Mouse (Mus musculus) intestine, embryonic 14.5 days (tissue): ENCODE results near the gene Il6ra. TPM values are rescaled to one million over a fixed set of nuclear protein-coding genes. Genes with fewer than 3 reads are reported as not detected.

Source experiments
- ATAC-seq: fragments of 200-750 bp; cut with Nextera tagmentation; replicated peaks from 2 replicates; pipeline ENCODE4 v1.8.0; 2017; ENCODE audit warnings: low read depth, moderate number of reproducible peaks, moderate TSS enrichment, moderate library complexity; ENCODE audit not compliant: low FRiP score, low TSS enrichment
- DNase-seq: peaks from one replicate; pipeline ENCODE4 v3.0.0-alpha.2; 2018; ENCODE audit warnings: low spot score
- H3K27ac ChIP-seq: fragments of 300-500 bp; sonication (generic); 2 replicates; pipeline ENCODE4 v1.5.1; 2014; ENCODE audit warnings: low read depth, mild to moderate bottlenecking, control low read depth
- H3K27me3 ChIP-seq: fragments of 300-500 bp; sonication (generic); replicated peaks from 2 replicates; pipeline ENCODE4 v1.6.1; 2014; ENCODE audit warnings: low read length, control low read depth; ENCODE audit not compliant: control insufficient read depth, insufficient read depth
- H3K36me3 ChIP-seq: fragments of 300-500 bp; sonication (generic); 2 replicates; pipeline ENCODE4 v1.6.1; 2014; ENCODE audit warnings: low read length, control low read depth; ENCODE audit not compliant: control insufficient read depth, insufficient read depth
- H3K4me1 ChIP-seq: fragments of 300-500 bp; sonication (generic); replicated peaks from 2 replicates; pipeline ENCODE4 v1.6.1; 2014; ENCODE audit warnings: low read length, control low read depth, mixed read lengths; ENCODE audit not compliant: control insufficient read depth, insufficient read depth
- H3K4me2 ChIP-seq: fragments of 300-500 bp; sonication (generic); 2 replicates; pipeline ENCODE4 v1.6.1; 2014; ENCODE audit warnings: low read length
- H3K4me3 ChIP-seq: fragments of 300-500 bp; sonication (generic); 2 replicates; pipeline ENCODE4 v1.5.1; 2014; ENCODE audit warnings: low read depth, low read length, control low read depth, mixed read lengths
- H3K9ac ChIP-seq: fragments of 300-500 bp; sonication (generic); 2 replicates; pipeline ENCODE4 v1.6.1; 2014; ENCODE audit warnings: mild to moderate bottlenecking, low read length
- H3K9me3 ChIP-seq: fragments of 300-500 bp; sonication (generic); 2 replicates; pipeline ENCODE4 v1.6.1; 2016; ENCODE audit warnings: low read length, control low read depth; ENCODE audit not compliant: control insufficient read depth
- WGBS: fragments of 180-500 bp; shearing (Covaris S2); extraction: QIAGEN DNeasy Blood & Tissue Kit; methylation state at CpG from one replicate; pipeline ENCODE4 v1.1.7; 2014; 5-methylcytosine and 5-hydroxymethylcytosine counted together
- polyA plus RNA-seq: library from polyadenylated mRNA; unstranded; fragments of >200 nt; fragmentation: Nextera tagmentation; extraction: Ambion mirVana; gene quantifications from 2 replicates; pipeline ENCODE4 v1.2.1, GENCODE M21; 2014

Gene Il6ra
- polyA plus RNA-seq, 1 experiment from 2014 or later: 1.6 TPM

DNA sequence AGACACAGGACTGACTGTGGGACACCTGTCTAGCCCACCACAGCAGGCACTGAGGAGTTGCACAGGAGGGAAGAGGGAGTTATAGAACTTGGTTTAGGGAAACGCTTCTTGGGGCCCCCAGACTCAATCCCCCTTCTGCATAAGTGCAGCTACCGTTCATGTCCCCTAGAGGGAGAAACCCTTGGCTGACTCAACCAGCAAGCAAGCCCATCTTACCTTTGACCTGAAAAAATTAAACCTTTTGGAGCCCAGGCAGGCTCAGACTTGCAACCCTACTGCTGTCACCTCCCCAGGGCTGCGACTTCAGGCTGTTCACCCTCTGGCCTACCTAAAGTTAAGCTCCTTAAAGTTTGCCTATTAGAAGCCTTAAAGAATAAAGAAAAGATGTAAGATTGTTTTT lies 4.4 kb upstream of the Il6ra start:
- no peaks in the 10 kb centered on the region; the same call in 1 of the 2 replicates for H3K4me1 ChIP-seq

DNA sequence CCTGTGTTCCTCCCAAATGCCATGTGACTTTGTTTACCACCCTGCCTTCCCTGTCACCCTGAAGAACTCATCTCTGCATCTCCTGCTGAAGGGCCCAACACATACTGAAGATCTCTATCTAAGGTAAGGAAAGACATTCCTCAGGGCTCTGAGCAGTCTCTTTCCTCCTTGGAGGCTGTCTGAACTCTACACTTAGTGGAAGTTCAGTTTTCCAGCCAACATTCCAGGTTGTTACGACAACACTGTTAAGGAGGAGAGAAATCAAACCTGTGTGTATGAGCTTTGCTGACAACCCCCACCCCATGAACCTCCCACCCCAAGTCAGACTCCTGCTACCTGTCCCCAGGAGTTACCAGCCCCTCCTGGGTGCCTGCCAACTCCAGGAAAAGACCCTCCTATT lies 3.6 kb upstream of the Il6ra start:
- DNase-seq (no peak), ATAC-seq (no peak)
- H3K36me3 ChIP-seq: no peaks in the 10 kb centered on the region
- no peak overlapping the region for H3K27ac ChIP-seq
- H3K4me2 ChIP-seq: no peak overlapping the region
- 84% methylated on average over 1 of the region's 1 CpGs for WGBS
- H3K27me3 ChIP-seq: peaks cover 15% of the 10 kb centered on the region
- no peaks in the 10 kb centered on the region for H3K9me3 ChIP-seq
- H3K4me3 ChIP-seq: no peak overlapping the region
- H3K4me1 ChIP-seq: no peaks in the 10 kb centered on the region; the same call in 1 of the 2 replicates
- no peak overlapping the region for H3K9ac ChIP-seq

More for the DNA sequence above, 4.4 kb upstream of the Il6ra start:
- H3K27ac ChIP-seq: no peak overlapping the region
- no peak overlapping the region for H3K9ac ChIP-seq
- 66% methylated on average over 3 of the region's 3 CpGs for WGBS
- no peaks in the 10 kb centered on the region for H3K36me3 ChIP-seq
- DNase-seq (no peak), ATAC-seq (no peak)
- peaks cover 15% of the 10 kb centered on the region for H3K27me3 ChIP-seq
- H3K4me3 ChIP-seq: no peak overlapping the region
- no peaks in the 10 kb centered on the region for H3K9me3 ChIP-seq
- H3K4me2 ChIP-seq: no peak overlapping the region

DNA sequence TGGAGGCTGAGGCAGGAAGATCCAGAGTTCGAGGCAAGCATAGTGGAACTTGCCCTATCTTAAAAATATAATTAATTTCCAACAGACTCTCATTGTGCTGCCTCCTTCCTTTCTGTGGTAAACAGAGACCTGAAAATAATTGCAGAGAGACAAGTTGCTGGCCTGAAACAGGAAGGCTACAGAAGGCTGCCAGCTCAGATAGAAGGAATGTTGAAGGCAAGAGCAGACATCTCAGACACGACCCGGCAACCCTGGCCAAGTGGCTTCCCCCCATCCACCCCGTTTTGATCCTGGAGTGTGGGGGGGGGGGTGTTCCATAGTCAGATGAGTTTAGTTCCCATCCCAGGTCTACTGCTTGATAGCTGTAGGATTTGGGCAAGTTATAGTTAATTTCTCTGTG lies 1.7 kb upstream of the Il6ra start:
- ATAC-seq (no peak), DNase-seq (no peak)
- H3K9ac ChIP-seq: no peak overlapping the region
- no peak overlapping the region for H3K4me3 ChIP-seq
- H3K9me3 ChIP-seq: no peaks in the 10 kb centered on the region
- no peaks in the 10 kb centered on the region; the same call in 1 of the 2 replicates for H3K4me1 ChIP-seq
- H3K36me3 ChIP-seq: no peaks in the 10 kb centered on the region
- H3K27me3 ChIP-seq: peaks cover 15% of the 10 kb centered on the region
- H3K4me2 ChIP-seq: no peak overlapping the region
- 77% methylated on average over 4 of the region's 4 CpGs for WGBS
- H3K27ac ChIP-seq: no peak overlapping the region

DNA sequence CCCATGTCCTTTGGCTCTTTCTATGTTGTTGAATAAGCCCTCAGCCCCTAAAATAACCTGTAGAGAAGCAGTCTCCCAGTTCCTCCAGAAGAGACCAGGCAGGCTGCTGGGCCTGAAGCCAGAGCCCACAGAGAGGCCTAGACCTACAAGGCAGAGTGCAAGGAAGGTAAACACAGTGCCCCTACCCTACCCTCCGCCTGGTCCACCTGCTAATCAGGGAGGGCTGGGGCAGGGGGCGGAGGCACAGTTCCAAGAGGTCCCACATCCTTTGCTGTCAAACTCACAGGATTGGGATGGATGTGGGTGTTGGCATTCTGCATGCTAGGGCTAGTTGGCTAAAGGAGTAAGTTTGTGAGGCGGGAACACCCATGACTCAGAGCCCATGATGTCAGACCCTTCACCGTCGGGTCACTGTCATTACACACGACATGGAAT lies 871 bp downstream of the Il6ra start:
- H3K36me3 ChIP-seq: no peaks in the 10 kb centered on the region
- H3K4me2 ChIP-seq: peak overlapping the region; percentile 80
- ATAC-seq (0 out of 2 replicates have a peak, but pooled peaks have one; percentile 25), DNase-seq (no peak)
- WGBS: 37% methylated on average over 6 of the region's 6 CpGs
- peaks cover 2% of the 10 kb centered on the region; the same call in 1 of the 2 replicates for H3K4me1 ChIP-seq
- H3K9ac ChIP-seq: no peak overlapping the region
- H3K27ac ChIP-seq: no peak overlapping the region
- H3K4me3 ChIP-seq: peak overlapping the region; percentile 49; the same call in 1 of the 2 replicates
- H3K9me3 ChIP-seq: no peaks in the 10 kb centered on the region
- peaks cover 15% of the 10 kb centered on the region for H3K27me3 ChIP-seq

DNA sequence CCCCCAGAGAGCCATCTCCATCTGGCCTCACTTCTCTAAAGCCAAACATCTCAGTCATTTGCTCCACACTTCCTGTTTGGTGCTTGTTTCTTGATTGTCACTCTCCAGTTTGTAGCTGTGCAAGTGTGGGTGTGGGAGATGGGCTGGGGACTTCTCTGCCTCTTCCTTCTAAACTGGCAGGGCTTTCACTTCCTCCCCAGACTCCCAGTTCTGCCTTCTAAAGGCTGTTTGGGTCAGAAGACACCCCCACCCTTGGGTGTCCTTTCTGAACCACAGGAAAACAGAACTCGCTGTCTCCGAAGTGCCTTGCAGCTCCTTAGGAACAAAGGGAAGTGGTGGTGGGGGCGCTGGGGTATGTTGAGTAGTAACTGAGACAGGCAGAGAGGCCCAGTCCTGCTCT lies 1.8 kb downstream of the Il6ra start:
- ATAC-seq (no peak), DNase-seq (no peak)
- no peaks in the 10 kb centered on the region for H3K9me3 ChIP-seq
- WGBS: 80% methylated on average over 3 of the region's 3 CpGs
- H3K9ac ChIP-seq: no peak overlapping the region
- no peaks in the 10 kb centered on the region for H3K36me3 ChIP-seq
- peaks cover 15% of the 10 kb centered on the region for H3K27me3 ChIP-seq
- H3K27ac ChIP-seq: no peak overlapping the region
- H3K4me3 ChIP-seq: no peak overlapping the region
- no peak overlapping the region for H3K4me2 ChIP-seq
- H3K4me1 ChIP-seq: peaks cover 2% of the 10 kb centered on the region; the same call in 1 of the 2 replicates

DNA sequence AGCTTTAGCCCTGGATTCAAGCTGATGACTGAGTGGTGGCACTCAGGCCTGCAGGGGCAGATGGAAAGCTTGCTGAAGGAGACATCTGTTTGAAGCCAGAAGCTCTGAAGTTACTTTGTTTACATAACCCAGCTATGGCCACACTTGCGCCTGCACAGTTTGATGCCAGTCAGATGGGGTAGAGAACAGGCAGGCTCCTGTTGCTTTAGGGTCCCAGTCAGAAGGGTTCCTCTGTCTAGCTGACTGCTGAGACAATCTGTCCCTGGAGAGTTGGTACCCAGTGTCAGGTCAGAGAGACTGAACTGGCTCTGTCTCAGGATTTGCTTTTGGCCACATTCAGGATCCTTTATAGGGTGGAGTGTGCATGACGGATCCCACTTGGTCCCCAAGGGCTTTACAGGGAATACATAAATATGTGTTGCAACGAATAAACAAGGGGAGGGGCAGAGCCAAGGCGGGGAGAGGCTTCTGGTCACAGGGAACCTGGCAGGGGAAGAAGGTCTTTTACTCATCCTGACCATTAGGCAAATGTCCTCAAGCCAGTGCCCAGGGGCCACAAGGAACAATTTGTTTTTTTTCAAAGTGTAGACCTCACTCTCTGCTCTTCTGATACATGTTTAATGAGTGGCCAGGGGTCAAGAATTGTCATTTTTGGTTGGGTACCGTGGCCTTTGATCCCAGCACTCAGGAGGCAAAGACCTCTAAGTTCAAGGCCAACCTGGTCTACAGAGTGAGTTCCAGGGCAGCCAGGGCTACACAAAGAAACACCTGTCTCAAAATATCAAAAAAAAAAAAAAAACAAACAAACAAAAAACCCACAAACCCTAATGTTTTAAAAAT lies 3.1 kb downstream of the Il6ra start:
- no peak overlapping the region for H3K4me2 ChIP-seq
- no peaks in the 10 kb centered on the region for H3K36me3 ChIP-seq
- H3K4me1 ChIP-seq: peaks cover 2% of the 10 kb centered on the region; the same call in 1 of the 2 replicates
- no peak overlapping the region for H3K4me3 ChIP-seq
- H3K9me3 ChIP-seq: no peaks in the 10 kb centered on the region
- H3K27me3 ChIP-seq: peaks cover 11% of the 10 kb centered on the region
- no peak overlapping the region for H3K9ac ChIP-seq
- ATAC-seq (no peak), DNase-seq (no peak)
- H3K27ac ChIP-seq: no peak overlapping the region
- 46% methylated on average over 5 of the region's 5 CpGs for WGBS

DNA sequence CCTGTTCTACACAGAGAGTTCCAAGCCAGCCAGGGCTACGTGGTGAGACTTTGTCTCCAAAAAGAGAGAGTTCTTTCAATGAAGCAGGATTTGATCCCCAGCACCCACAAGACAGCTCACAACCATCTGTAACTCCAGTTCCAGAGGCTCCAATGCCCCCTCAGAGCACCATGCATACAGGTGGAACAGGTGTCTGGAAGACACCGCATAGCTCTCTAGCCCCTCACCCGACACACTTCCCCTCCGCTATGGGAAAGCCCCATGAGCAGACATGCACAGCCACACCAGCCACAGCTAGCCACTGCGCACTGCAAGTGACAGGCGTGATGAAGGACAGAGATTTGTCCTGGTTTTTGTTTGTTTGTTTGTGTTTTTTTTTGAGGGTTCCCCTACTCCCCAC lies 4.2 kb downstream of the Il6ra start:
- Histone ChIP-seq H3K27ac (no peak overlapping the region), H3K4me3 (no peak overlapping the region), H3K4me2 (no peak overlapping the region), H3K36me3 (no peaks in the 10 kb centered on the region), H3K9me3 (no peaks in the 10 kb centered on the region), H3K27me3 (peaks cover 4% of the 10 kb centered on the region), H3K9ac (no peak overlapping the region), H3K4me1 (peaks cover 2% of the 10 kb centered on the region; the same call in 1 of the 2 replicates)
- ATAC-seq (no peak), DNase-seq (no peak)
- 79% methylated on average over 6 of the region's 6 CpGs for WGBS

DNA sequence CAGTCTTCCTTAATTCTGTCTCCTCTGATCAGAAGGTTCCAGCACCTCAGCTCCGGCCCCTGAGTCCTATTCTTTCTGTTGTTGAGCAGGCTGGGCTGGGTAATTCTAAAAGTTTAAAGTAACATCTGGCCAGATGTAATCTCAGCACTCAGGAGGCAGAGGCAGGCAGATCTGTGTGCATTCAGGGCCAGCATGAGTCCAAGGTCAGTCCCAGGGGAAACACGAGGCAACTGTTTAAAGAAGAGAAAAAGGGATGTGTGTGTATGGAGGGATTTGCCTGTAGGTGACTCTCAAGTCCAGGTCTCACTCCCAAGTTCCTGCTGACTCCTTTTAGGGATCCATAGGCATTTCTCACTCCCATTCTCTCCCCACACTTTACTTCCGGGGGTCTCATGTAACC lies 5.2 kb downstream of the Il6ra start:
- DNase-seq: no peak
- no peaks in the 10 kb centered on the region for H3K36me3 ChIP-seq
- no peak overlapping the region for H3K9ac ChIP-seq
- no peak overlapping the region for H3K4me2 ChIP-seq
- no peaks in the 10 kb centered on the region for H3K9me3 ChIP-seq
- 78% methylated on average over 3 of the region's 3 CpGs for WGBS
- no peak for ATAC-seq
- peaks cover 2% of the 10 kb centered on the region; the same call in 1 of the 2 replicates for H3K4me1 ChIP-seq
- no peaks in the 10 kb centered on the region for H3K27me3 ChIP-seq
- H3K4me3 ChIP-seq: no peak overlapping the region
- H3K27ac ChIP-seq: no peak overlapping the region

DNA sequence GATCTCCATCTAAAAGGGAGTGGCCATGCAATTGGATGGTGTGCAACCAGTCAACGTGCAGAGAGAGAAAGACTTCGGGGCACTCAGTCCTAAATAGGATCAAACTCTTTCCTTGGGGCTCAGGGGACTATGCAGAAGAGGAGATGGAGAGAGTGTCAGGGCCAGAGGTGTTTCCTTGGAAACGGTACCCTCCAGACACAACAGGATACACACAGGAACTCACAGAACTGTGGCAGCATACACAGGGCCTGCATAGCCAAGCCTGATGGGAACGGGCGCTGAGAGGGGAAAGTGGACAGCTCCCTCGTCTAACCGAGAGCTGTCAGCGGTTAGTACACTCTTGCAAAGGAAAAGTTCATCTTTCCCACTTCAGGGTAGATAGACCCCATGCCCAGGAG lies 13.5 kb downstream of the Il6ra start:
- no peak overlapping the region for H3K27ac ChIP-seq
- no peak overlapping the region for H3K9ac ChIP-seq
- H3K27me3 ChIP-seq: no peaks in the 10 kb centered on the region
- 67% methylated on average over 8 of the region's 8 CpGs for whole genome bisulfite sequencing
- no peaks in the 10 kb centered on the region for H3K9me3 ChIP-seq
- no peak overlapping the region for H3K4me2 ChIP-seq
- H3K4me3 ChIP-seq: no peak overlapping the region
- ATAC-seq: no peak
- no peak for DNase-seq
- H3K4me1 ChIP-seq: peaks cover 7% of the 10 kb centered on the region; the same call in 1 of the 2 replicates
- H3K36me3 ChIP-seq: no peaks in the 10 kb centered on the region
